10 mouse cellular contexts compared by ENCODE assay signal in the genomic region with DNA sequence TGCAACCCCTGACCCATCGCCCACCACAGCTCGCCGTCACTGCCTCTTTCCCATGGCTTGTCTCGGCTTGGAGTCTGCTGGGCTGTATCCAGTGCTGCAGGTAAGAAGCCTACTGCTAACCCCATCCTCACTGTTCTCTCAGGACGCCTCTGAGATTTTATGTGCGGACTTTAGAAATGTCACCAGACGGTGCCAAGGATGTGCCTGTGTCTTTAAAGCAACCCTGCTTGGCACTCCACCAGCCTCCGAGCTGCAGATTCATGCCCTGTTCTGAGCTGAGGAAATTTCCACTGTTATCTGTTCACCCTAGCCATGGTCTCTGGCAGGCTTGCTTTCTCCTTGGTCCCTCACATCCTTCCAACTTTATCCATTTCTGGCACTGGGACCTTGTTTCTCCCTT. TPM values are rescaled to one million over a fixed set of nuclear protein-coding genes. Genes with fewer than 3 reads are reported as not detected.
A peak's percentile ranks its signal among the peaks of the same experiment; 100 is the strongest.
DNase-seq lines count a peak whose midpoint lies in the region; ATAC-seq and TF ChIP-seq lines count a peak whose summit lies in the region.
"Had no signal": no experiment of that assay in that cellular context is flagged by ENCODE, and none has a peak within 500 bp of the region (broad histone marks: within the 10 kb centered on the region; RNA-seq: fewer than 3 reads in every experiment).

No protein-coding gene starts in this region.

- 68% methylated on average over 8 of the region's 8 CpGs for WGBS in olfactory bulb, adult 2 months

- ATAC-seq in megakaryocyte, adult 5-6 weeks (ENCODE audit: poor library complexity, severe bottlenecking) = no peak
- ATAC-seq in erythroblast, adult 5-6 weeks (replicated peaks; ENCODE audit: low FRiP score, poor library complexity, severe bottlenecking) = no peak
- ATAC-seq: forebrain, embryonic 15.5 days had no signal

- no peak for TF ChIP-seq CTCF in olfactory bulb, adult 2 months (IDR thresholded peaks at IDR 0.05; ENCODE audit: insufficient read depth, low read depth, low read length)

- H3K27me3 ChIP-seq in megakaryocyte, embryonic 14.5 days (replicated peaks) = peaks cover 6% of the 10 kb centered on the region
- H3K27me3 ChIP-seq: forebrain, embryonic 15.5 days; stomach, embryonic 15.5 days had no signal

- H3K27ac ChIP-seq in olfactory bulb, adult 2 months (ENCODE audit: insufficient read depth, low read depth, low read length) = peak overlapping the region; percentile 42
- H3K27ac ChIP-seq: forebrain, embryonic 15.5 days; stomach, embryonic 15.5 days had no signal

- peaks cover 19% of the 10 kb centered on the region for H3K36me3 ChIP-seq in megakaryocyte, embryonic 14.5 days (replicated peaks; ENCODE audit: low read length)
- H3K36me3 ChIP-seq: forebrain, embryonic 15.5 days had no signal

- H3K4me3 ChIP-seq in megakaryocyte, embryonic 14.5 days (replicated peaks) = peak overlapping the region; percentile 33
- no peak overlapping the region for H3K4me3 ChIP-seq in olfactory bulb, adult 2 months (ENCODE audit: insufficient read depth, low read depth, low read length)
- H3K4me3 ChIP-seq: forebrain, embryonic 15.5 days; stomach, embryonic 15.5 days had no signal

- TF ChIP-seq POLR2A in olfactory bulb, adult 2 months (IDR thresholded peaks at IDR 0.05; ENCODE audit: insufficient read depth, low read depth, low read length) = no peak

- peak; percentile 41 for DNase-seq in gastrocnemius, adult 18-20 months (ENCODE audit: low spot score)
- DNase-seq in gastrocnemius, postnatal 4 days (ENCODE audit: low spot score in 2 of 2) = no peak
- peak; percentile 84 for DNase-seq in cerebellum, adult 9-11 months
- no peak for DNase-seq in spleen, postnatal 36 days (ENCODE audit: low spot score in 2 of 2)

- H3K4me1 ChIP-seq in megakaryocyte, embryonic 14.5 days = peaks cover 68% of the 10 kb centered on the region
- peaks cover 53% of the 10 kb centered on the region for H3K4me1 ChIP-seq in olfactory bulb, adult 2 months (ENCODE audit: control insufficient read depth, insufficient read depth, low read length)

- H3K9me3 ChIP-seq in megakaryocyte, embryonic 14.5 days = peaks cover 5% of the 10 kb centered on the region
- H3K9me3 ChIP-seq: forebrain, embryonic 15.5 days; stomach, embryonic 15.5 days had no signal

RNA-seq across cellular contexts. Expression of a gene that starts 2.8 kb away (rescaled TPM):
- 1 to 10 TPM; 9.3 to 9.4 TPM for total RNA-seq in gastrocnemius, adult 18-20 months (2021)
- 1 to 10 TPM; 3.4 to 5.6 TPM for total RNA-seq in gastrocnemius, postnatal 4 days (2021)
- 1.4 and 1.5 TPM in 2 replicates for polyA plus RNA-seq in megakaryocyte, embryonic 14.5 days (2012; ENCODE audit: insufficient read depth, low replicate concordance)
- 0.48 and 0.56 TPM in 2 replicates for total RNA-seq in megakaryocyte, adult 5-6 weeks (2015)
- total RNA-seq in megakaryocyte, adult 5-6 weeks (2017) = 0.16 TPM in 1 of 2 replicates, not detected in the other
- not detected in 2 replicates for polyA plus RNA-seq in olfactory bulb, adult 2 months (2012; ENCODE audit: insufficient read depth, insufficient read length, low replicate concordance, missing spikeins)
- total RNA-seq in erythroblast, adult 5-6 weeks (2015; ENCODE audit: low replicate concordance) = 0.84 and 1.7 TPM in 2 replicates
- total RNA-seq in erythroblast, adult 5-6 weeks (2017; ENCODE audit: low replicate concordance) = not detected in 2 replicates

RNA-seq across cellular contexts. Expression of a gene that starts 3.0 kb away (rescaled TPM):
- total RNA-seq in gastrocnemius, adult 18-20 months (2021) = 1 to 10 TPM; 4.8 to 6.1 TPM
- total RNA-seq in gastrocnemius, postnatal 4 days (2021) = 10 to 100 TPM in 1 of 2 experiments, 1 to 10 TPM in 1; 8.6 to 10.5 TPM
- 1.2 TPM in 2 replicates for polyA plus RNA-seq in megakaryocyte, embryonic 14.5 days (2012; ENCODE audit: insufficient read depth, low replicate concordance)
- 0.22 and 0.52 TPM in 2 replicates for total RNA-seq in megakaryocyte, adult 5-6 weeks (2015)
- total RNA-seq in megakaryocyte, adult 5-6 weeks (2017) = 0.45 and 0.59 TPM in 2 replicates
- polyA plus RNA-seq in olfactory bulb, adult 2 months (2012; ENCODE audit: insufficient read depth, insufficient read length, low replicate concordance, missing spikeins) = not detected in 2 replicates
- total RNA-seq in erythroblast, adult 5-6 weeks (2015; ENCODE audit: low replicate concordance) = 9.0 TPM in 1 of 2 replicates, not detected in the other
- total RNA-seq in erythroblast, adult 5-6 weeks (2017; ENCODE audit: low replicate concordance) = 2.0 and 2.8 TPM in 2 replicates

RNA-seq across cellular contexts. Expression of a gene that starts 40.1 kb away (rescaled TPM):
- 10 to 100 TPM; 30.3 to 39.0 TPM for total RNA-seq in gastrocnemius, adult 18-20 months (2021)
- 10 to 100 TPM; 36.7 to 43.8 TPM for total RNA-seq in gastrocnemius, postnatal 4 days (2021)
- polyA plus RNA-seq in megakaryocyte, embryonic 14.5 days (2012; ENCODE audit: insufficient read depth, low replicate concordance) = 16.0 and 25.6 TPM in 2 replicates
- total RNA-seq in megakaryocyte, adult 5-6 weeks (2015) = 67.2 and 70.7 TPM in 2 replicates
- 40.3 and 50.5 TPM in 2 replicates for total RNA-seq in megakaryocyte, adult 5-6 weeks (2017)
- polyA plus RNA-seq in olfactory bulb, adult 2 months (2012; ENCODE audit: insufficient read depth, insufficient read length, low replicate concordance, missing spikeins) = 177 TPM in 1 of 2 replicates, not detected in the other
- 15.8 and 29.5 TPM in 2 replicates for total RNA-seq in erythroblast, adult 5-6 weeks (2015; ENCODE audit: low replicate concordance)
- 31.0 and 43.9 TPM in 2 replicates for total RNA-seq in erythroblast, adult 5-6 weeks (2017; ENCODE audit: low replicate concordance)

Comparison
In these comparisons a context has a peak if more than half of its experiments do, and no peak if none do; other contexts are left out.
1. DNase-seq: peak in gastrocnemius, adult 18-20 months (single experiment) and cerebellum, adult 9-11 months (single experiment); none in gastrocnemius, postnatal 4 days (0 of 2) and spleen, postnatal 36 days (0 of 2).